Mouse (Mus musculus): ENCODE measurements around the gene Bsn. TPM values are rescaled to one million over a fixed set of nuclear protein-coding genes. Genes with fewer than 3 reads are reported as not detected.
"Not testable (repeated sequence)": the region's sequence is repeated elsewhere in the genome, so short reads cannot be mapped to it uniquely, and the experiment has no call there.

Gene Bsn
- polyA plus RNA-seq, 1 experiment from 2014 or later, result 1.1 TPM

- Histone ChIP-seq H3K36me3 (peaks cover 16% of the 10 kb centered on the region), H3K4me3 (no peak overlapping the region), H3K27me3 (ENCODE audit: low read depth, poor library complexity, severe bottlenecking) (no peaks in the 10 kb centered on the region), H3K4me1 (no peaks in the 10 kb centered on the region; the same call in 1 of the 2 replicates), H3K9me3 (replicated peaks) (no peaks in the 10 kb centered on the region), H3K27ac (replicated peaks) (no peak overlapping the region)
- DNase-seq (ENCODE audit: low spot score), result no peak
- WGBS, result 89% methylated on average over 10 of the region's 10 CpGs
Measured at GRCm38 (mm10) chr9:108141387-108141786, 48.8 kb downstream of the Bsn start.

- WGBS, result 80% methylated on average over 7 of the region's 7 CpGs
- H3K27me3 ChIP-seq (ENCODE audit: low read depth, poor library complexity, severe bottlenecking), result no peaks in the 10 kb centered on the region
- no peak overlapping the region for H3K4me3 ChIP-seq
- H3K36me3 ChIP-seq, result peaks cover 16% of the 10 kb centered on the region
- no peak overlapping the region for H3K27ac ChIP-seq (replicated peaks)
- H3K9me3 ChIP-seq (replicated peaks), result no peaks in the 10 kb centered on the region
- H3K4me1 ChIP-seq, result no peaks in the 10 kb centered on the region; the same call in 1 of the 2 replicates
- DNase-seq (ENCODE audit: low spot score), result no peak
Measured at GRCm38 (mm10) chr9:108139963-108140695, 50.1 kb downstream of the Bsn start.

GRCm38 (mm10) chr9:108139169-108139962 lies 50.8 kb downstream of the Bsn start:
- 91% methylated on average over 17 of the region's 17 CpGs for WGBS
- Histone ChIP-seq H3K36me3 (peaks cover 16% of the 10 kb centered on the region), H3K9me3 (replicated peaks) (no peaks in the 10 kb centered on the region), H3K4me1 (no peaks in the 10 kb centered on the region; the same call in 1 of the 2 replicates), H3K27ac (replicated peaks) (no peak overlapping the region), H3K27me3 (ENCODE audit: low read depth, poor library complexity, severe bottlenecking) (no peaks in the 10 kb centered on the region), H3K4me3 (no peak overlapping the region)
- no peak for DNase-seq (ENCODE audit: low spot score)

DNA sequence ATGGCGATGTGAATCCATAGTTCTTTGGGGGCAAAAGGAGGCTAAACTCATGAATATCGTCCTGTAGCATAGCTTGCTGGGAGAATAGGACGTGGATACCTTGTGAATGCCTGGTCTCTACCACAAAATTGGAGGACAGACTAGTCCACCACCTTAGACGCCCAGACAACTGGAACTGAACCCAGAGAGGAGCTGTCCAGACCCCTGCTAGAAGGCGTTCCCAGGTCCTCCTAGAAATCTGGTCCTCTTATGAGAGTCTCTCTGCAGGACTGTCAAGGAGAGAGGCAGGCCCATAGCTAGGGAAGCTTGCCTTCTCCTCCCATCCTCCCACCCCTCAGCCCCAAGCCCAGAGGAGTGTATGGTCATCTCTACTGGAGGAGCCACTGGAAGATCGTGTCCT lies 52.1 kb downstream of the Bsn start:
- H3K27me3 ChIP-seq (ENCODE audit: low read depth, poor library complexity, severe bottlenecking), result no peaks in the 10 kb centered on the region
- 80% methylated on average over 6 of the region's 6 CpGs for WGBS
- no peak overlapping the region for H3K27ac ChIP-seq (replicated peaks)

DNA sequence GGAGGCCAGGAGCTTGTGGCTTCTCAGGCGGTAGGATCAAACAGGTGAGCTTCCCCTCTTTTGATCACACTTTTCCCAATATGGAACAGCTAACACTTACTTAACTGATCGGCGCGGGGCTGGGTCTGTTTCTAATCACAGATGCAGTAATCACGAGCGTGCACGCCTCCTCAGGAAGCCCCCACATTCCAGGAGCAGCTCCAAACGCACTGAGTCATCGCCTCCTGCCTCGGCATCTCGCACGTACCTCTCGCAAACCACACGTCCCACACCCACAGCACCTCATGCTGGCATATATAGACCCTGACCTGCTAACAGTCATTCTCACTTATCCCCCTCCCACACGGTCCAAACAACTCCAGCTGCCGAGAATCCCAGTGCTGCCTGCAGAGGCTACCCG lies 52.7 kb downstream of the Bsn start:
- peaks cover 4% of the 10 kb centered on the region; the same call in 1 of the 2 replicates for H3K4me1 ChIP-seq
- H3K27me3 ChIP-seq (ENCODE audit: low read depth, poor library complexity, severe bottlenecking), result no peaks in the 10 kb centered on the region
- H3K36me3 ChIP-seq, result peaks cover 16% of the 10 kb centered on the region
- no peak overlapping the region for H3K27ac ChIP-seq (replicated peaks)
- no peaks in the 10 kb centered on the region for H3K9me3 ChIP-seq (replicated peaks)
- no peak for DNase-seq (ENCODE audit: low spot score)
- 69% methylated on average over 17 of the region's 17 CpGs for WGBS
- no peak overlapping the region for H3K4me3 ChIP-seq

More for the DNA sequence above, 52.1 kb downstream of the Bsn start:
- Histone ChIP-seq H3K4me3 (no peak overlapping the region), H3K9me3 (replicated peaks) (no peaks in the 10 kb centered on the region), H3K36me3 (peaks cover 16% of the 10 kb centered on the region), H3K4me1 (peaks cover 4% of the 10 kb centered on the region; the same call in 1 of the 2 replicates)
- DNase-seq (ENCODE audit: low spot score), result no peak

DNA sequence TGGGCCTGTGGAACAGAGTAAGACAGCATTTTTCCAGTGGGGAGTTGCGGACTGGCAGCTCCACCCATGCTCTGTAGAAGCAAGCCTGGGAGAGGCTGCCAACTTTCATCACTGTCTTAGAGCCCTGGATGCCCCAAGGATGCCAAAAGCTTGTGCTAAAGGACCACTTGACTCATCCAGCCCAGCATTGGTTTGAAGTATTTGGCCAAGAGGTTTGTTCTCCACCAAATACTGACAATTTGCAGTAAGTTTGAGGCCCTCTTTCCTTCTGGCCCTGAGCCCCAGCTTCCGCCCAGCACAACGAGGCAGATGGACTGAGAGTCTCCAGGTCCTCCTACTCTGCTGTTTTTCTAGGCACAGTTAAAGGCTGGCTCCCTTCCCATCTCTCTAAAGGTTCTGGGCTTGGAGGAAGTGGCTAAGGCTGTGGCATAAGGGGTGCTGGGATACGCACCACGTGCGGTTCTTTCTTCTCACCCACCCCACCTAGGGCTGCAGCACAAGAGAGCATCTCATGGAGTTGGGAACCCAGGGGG lies 53.2 kb downstream of the Bsn start:
- no peaks in the 10 kb centered on the region for H3K9me3 ChIP-seq (replicated peaks)
- 89% methylated on average over 6 of the region's 6 CpGs for WGBS

GRCm38 (mm10) chr9:108136225-108136624 lies 54.0 kb downstream of the Bsn start:
- Histone ChIP-seq H3K27ac (replicated peaks) (no peak overlapping the region), H3K36me3 (peaks cover 16% of the 10 kb centered on the region), H3K27me3 (ENCODE audit: low read depth, poor library complexity, severe bottlenecking) (no peaks in the 10 kb centered on the region), H3K4me1 (0 out of 2 replicates have a peak, but pooled peaks cover 4% of the 10 kb centered on the region), H3K9me3 (replicated peaks) (no peaks in the 10 kb centered on the region), H3K4me3 (no peak overlapping the region)
- peak; percentile 28 for DNase-seq (ENCODE audit: low spot score)
- 39% methylated on average over 1 of the region's 1 CpGs for WGBS

More for the DNA sequence above, 53.2 kb downstream of the Bsn start:
- Histone ChIP-seq H3K4me1 (peaks cover 4% of the 10 kb centered on the region; the same call in 1 of the 2 replicates), H3K27me3 (ENCODE audit: low read depth, poor library complexity, severe bottlenecking) (no peaks in the 10 kb centered on the region), H3K36me3 (peaks cover 16% of the 10 kb centered on the region), H3K4me3 (no peak overlapping the region), H3K27ac (replicated peaks) (no peak overlapping the region)
- DNase-seq (ENCODE audit: low spot score), result no peak

- H3K4me1 ChIP-seq; H3K9me3 ChIP-seq (replicated peaks); H3K27ac ChIP-seq (replicated peaks); H3K4me3 ChIP-seq; DNase-seq (ENCODE audit: low spot score); H3K27me3 ChIP-seq (ENCODE audit: low read depth, poor library complexity, severe bottlenecking): not testable (repeated sequence)
- WGBS, result 95% methylated on average over 3 of the region's 3 CpGs
- H3K36me3 ChIP-seq, result peaks cover 16% of the 10 kb centered on the region
Measured at GRCm38 (mm10) chr9:108135679-108136078, 54.5 kb downstream of the Bsn start.

DNA sequence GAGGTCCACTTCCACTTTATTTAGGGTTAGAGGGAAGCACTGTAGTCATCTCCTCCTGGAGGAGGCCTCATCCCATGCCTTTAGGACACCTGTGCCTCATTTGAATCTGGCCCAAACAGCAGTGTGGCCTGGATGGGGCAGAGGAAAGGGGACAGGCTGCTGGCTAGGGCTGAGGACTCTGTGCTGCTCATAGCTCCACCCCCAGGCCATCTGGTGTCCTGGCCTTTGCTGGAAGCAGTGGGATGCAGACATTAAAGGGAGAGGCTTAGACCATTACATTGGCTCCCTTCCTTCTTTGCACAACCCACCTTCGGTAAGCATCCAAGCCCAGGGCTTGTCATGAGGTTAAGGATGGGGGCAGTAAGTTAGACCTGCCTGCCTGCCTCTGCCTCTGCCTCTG lies 56.7 kb downstream of the Bsn start:
- 55% methylated on average over 1 of the region's 1 CpGs for WGBS
- no peak for DNase-seq (ENCODE audit: low spot score)
- H3K27ac ChIP-seq (replicated peaks), result 0 out of 2 replicates have a peak overlapping the region, but pooled peaks have one; percentile 38
- no peaks in the 10 kb centered on the region for H3K9me3 ChIP-seq (replicated peaks)
- H3K4me3 ChIP-seq, result no peak overlapping the region
- H3K27me3 ChIP-seq (ENCODE audit: low read depth, poor library complexity, severe bottlenecking), result no peaks in the 10 kb centered on the region
- H3K36me3 ChIP-seq, result peaks cover 6% of the 10 kb centered on the region; the same call in 1 of the 2 replicates
- H3K4me1 ChIP-seq, result 0 out of 2 replicates have a peak, but pooled peaks cover 4% of the 10 kb centered on the region

GRCm38 (mm10) chr9:108132373-108132772 lies 57.8 kb downstream of the Bsn start:
- Histone ChIP-seq H3K4me1 (0 out of 2 replicates have a peak, but pooled peaks cover 4% of the 10 kb centered on the region), H3K36me3 (peaks cover 3% of the 10 kb centered on the region; the same call in 1 of the 2 replicates), H3K4me3 (no peak overlapping the region), H3K9me3 (replicated peaks) (no peaks in the 10 kb centered on the region), H3K27ac (replicated peaks) (no peak overlapping the region), H3K27me3 (ENCODE audit: low read depth, poor library complexity, severe bottlenecking) (no peaks in the 10 kb centered on the region)
- DNase-seq (ENCODE audit: low spot score), result no peak
- 90% methylated on average over 3 of the region's 3 CpGs for WGBS

DNA sequence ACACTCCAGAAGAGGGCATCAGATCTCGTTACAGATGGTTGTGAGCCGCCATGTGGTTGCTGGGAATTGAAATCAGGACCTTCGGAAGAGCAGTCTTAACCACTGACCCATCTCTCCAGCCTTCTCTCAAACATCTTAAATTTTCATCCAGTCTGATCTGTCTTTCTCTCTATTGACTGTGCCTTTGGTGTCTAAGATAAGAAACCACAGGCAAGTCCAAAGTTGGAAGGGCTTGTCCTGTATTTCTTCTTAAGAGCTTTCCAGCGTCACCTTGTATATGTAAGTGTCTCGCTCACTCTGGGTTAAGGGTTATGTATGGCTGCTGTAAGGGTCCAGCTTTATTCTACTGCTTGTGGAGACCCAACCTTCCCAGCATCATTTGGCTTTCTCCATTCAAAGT lies 58.7 kb downstream of the Bsn start:
- 87% methylated on average over 5 of the region's 5 CpGs for WGBS
- H3K27me3 ChIP-seq (ENCODE audit: low read depth, poor library complexity, severe bottlenecking), result no peaks in the 10 kb centered on the region
- H3K4me1 ChIP-seq, result 0 out of 2 replicates have a peak, but pooled peaks cover 4% of the 10 kb centered on the region
- no peaks in the 10 kb centered on the region; the same call in 1 of the 2 replicates for H3K36me3 ChIP-seq
- no peak overlapping the region for H3K27ac ChIP-seq (replicated peaks)
- no peaks in the 10 kb centered on the region for H3K9me3 ChIP-seq (replicated peaks)
- H3K4me3 ChIP-seq, result no peak overlapping the region
- DNase-seq (ENCODE audit: low spot score), result no peak

GRCm38 (mm10) chr9:108129042-108129948 lies 60.9 kb downstream of the Bsn start:
- H3K27me3 ChIP-seq (ENCODE audit: low read depth, poor library complexity, severe bottlenecking), result no peaks in the 10 kb centered on the region
- WGBS, result 84% methylated on average over 13 of the region's 13 CpGs

More at GRCm38 (mm10) chr9:108129042-108129948, 60.9 kb downstream of the Bsn start:
- DNase-seq (ENCODE audit: low spot score), result no peak
- Histone ChIP-seq H3K4me1 (0 out of 2 replicates have a peak, but pooled peaks cover 4% of the 10 kb centered on the region), H3K27ac (replicated peaks) (no peak overlapping the region), H3K36me3 (peaks cover 10% of the 10 kb centered on the region; the same call in 1 of the 2 replicates), H3K4me3 (no peak overlapping the region), H3K9me3 (replicated peaks) (no peaks in the 10 kb centered on the region)

Data from midbrain, embryonic 10.5 days (tissue).